Mouse (Mus musculus) spleen, postnatal 10 days (tissue): Measurements from ENCODE around the gene Acad9.
"Not testable (repeated sequence)": the region's sequence is repeated elsewhere in the genome, so short reads cannot be mapped to it uniquely, and the experiment has no call there.

Experiments used
- DNase-seq, 2 experiments: peaks; one replicate each; pipeline ENCODE4 v3.0.0; 2021 to 2022; ENCODE audit warnings: low spot score in 2 of 2

Gene Acad9

GRCm38 (mm10) chr3:36087591-36087990 lies 21.8 kb downstream of the Acad9 start:
- no peak for DNase-seq

- no peak for DNase-seq
Observed at GRCm38 (mm10) chr3:36095371-36095770, 29.6 kb downstream of the Acad9 start.

- DNase-seq: no peak
Observed at GRCm38 (mm10) chr3:36116076-36116475, 50.3 kb downstream of the Acad9 start.

GRCm38 (mm10) chr3:36119684-36120548 lies 54.1 kb downstream of the Acad9 start:
- DNase-seq: no peak

- not testable (repeated sequence) for DNase-seq
Observed at GRCm38 (mm10) chr3:36126176-36126575, 60.4 kb downstream of the Acad9 start.

GRCm38 (mm10) chr3:36136152-36136551 lies 70.4 kb downstream of the Acad9 start:
- DNase-seq: no peak

GRCm38 (mm10) chr3:36137560-36137959 lies 71.8 kb downstream of the Acad9 start:
- peak in 1 of 2 experiments; percentile 16 for DNase-seq

GRCm38 (mm10) chr3:36138171-36138660 lies 72.4 kb downstream of the Acad9 start:
- no peak for DNase-seq

GRCm38 (mm10) chr3:36138996-36139395 lies 73.2 kb downstream of the Acad9 start:
- no peak for DNase-seq
